Mouse (Mus musculus): ENCODE data around the gene Xlr5c.
"Not testable (repeated sequence)": the region's sequence is repeated elsewhere in the genome, so short reads cannot be mapped to it uniquely, and the experiment has no call there.

The Xlr5c gene

GRCm38 (mm10) chrX:73292876-73293275 is at the start of gene Xlr5c, which contains the start of gene Xlr5a:
Gene Xlr5c (minus strand): TSS chrX:73292976.
Gene Xlr5a (minus strand): TSS chrX:73292976.
- DNase-seq (ENCODE audit: low read depth, low spot score), result not testable (repeated sequence)

- peak; percentile 49 for DNase-seq (ENCODE audit: low read depth, low spot score)
Observed at GRCm38 (mm10) chrX:73342483-73342895, 49.7 kb upstream of the Xlr5c start, which contains the start of gene Zfp275. Gene Zfp275 (plus strand): TSS chrX:73342621.

- DNase-seq (ENCODE audit: low read depth, low spot score), result no peak
Observed at GRCm38 (mm10) chrX:73342068-73342467, 49.3 kb upstream of the Xlr5c start.

GRCm38 (mm10) chrX:73341473-73341872 is 48.7 kb upstream of the Xlr5c start:
- DNase-seq (ENCODE audit: low read depth, low spot score), result no peak

- no peak for DNase-seq (ENCODE audit: low read depth, low spot score)
Observed at GRCm38 (mm10) chrX:73336740-73337139, 44.0 kb upstream of the Xlr5c start, which contains the start of gene Gm45015. Gene Gm45015 (minus strand): TSS chrX:73336840.

GRCm38 (mm10) chrX:73333548-73333947 is 40.8 kb upstream of the Xlr5c start:
- no peak for DNase-seq (ENCODE audit: low read depth, low spot score)

- no peak for DNase-seq (ENCODE audit: low read depth, low spot score)
Observed at GRCm38 (mm10) chrX:73327215-73327614, 34.4 kb upstream of the Xlr5c start.

GRCm38 (mm10) chrX:73321029-73321428 is 28.3 kb upstream of the Xlr5c start:
- DNase-seq (ENCODE audit: low read depth, low spot score), result no peak

- no peak for DNase-seq (ENCODE audit: low read depth, low spot score)
Observed at GRCm38 (mm10) chrX:73312522-73312921, 19.7 kb upstream of the Xlr5c start.

- not testable (repeated sequence) for DNase-seq (ENCODE audit: low read depth, low spot score)
Observed at GRCm38 (mm10) chrX:73295745-73296144, 3.0 kb upstream of the Xlr5c start.

- not testable (repeated sequence) for DNase-seq (ENCODE audit: low read depth, low spot score)
Observed at GRCm38 (mm10) chrX:73265270-73265669, 27.5 kb downstream of the Xlr5c start, which contains the start of gene Xlr3c. Gene Xlr3c (minus strand): TSS chrX:73265390.

GRCm38 (mm10) chrX:73262428-73262827 is 30.3 kb downstream of the Xlr5c start:
- DNase-seq (ENCODE audit: low read depth, low spot score), result not testable (repeated sequence)

- DNase-seq (ENCODE audit: low read depth, low spot score), result not testable (repeated sequence)
Observed at GRCm38 (mm10) chrX:73242821-73243325, 49.9 kb downstream of the Xlr5c start, which contains the start of gene Xlr4c. Gene Xlr4c (minus strand): TSS chrX:73243130.

All from brain, embryonic 18.5 days (tissue).